Mouse (Mus musculus) liver, embryonic 12.5 days (tissue): ENCODE results near the gene Tbx21. TPM values are rescaled to one million over a fixed set of nuclear protein-coding genes. Genes with fewer than 3 reads are reported as not detected.

ENCODE experiments used
- ATAC-seq: fragments of 200-750 bp; cut with Nextera tagmentation; 2 replicates; pipeline ENCODE4 v1.8.0; 2017; ENCODE audit warnings: moderate number of reproducible peaks, mild to moderate bottlenecking, moderate library complexity
- H3K27ac ChIP-seq: fragments of 300-500 bp; sonication (generic); 2 replicates; pipeline ENCODE4 v1.5.1; 2016; ENCODE audit warnings: mild to moderate bottlenecking
- H3K27me3 ChIP-seq: fragments of 300-500 bp; sonication (generic); replicated peaks from 2 replicates; pipeline ENCODE4 v1.6.1; 2016; ENCODE audit warnings: mild to moderate bottlenecking, moderate library complexity
- H3K36me3 ChIP-seq: fragments of 300-500 bp; sonication (generic); 2 replicates; pipeline ENCODE4 v1.6.1; 2016; ENCODE audit warnings: mild to moderate bottlenecking, moderate library complexity
- H3K4me1 ChIP-seq: fragments of 300-500 bp; sonication (generic); 2 replicates; pipeline ENCODE4 v1.6.1; 2016
- H3K4me2 ChIP-seq: fragments of 300-500 bp; sonication (generic); 2 replicates; pipeline ENCODE4 v1.6.1; 2016; ENCODE audit warnings: mild to moderate bottlenecking, moderate library complexity
- H3K4me3 ChIP-seq: fragments of 300-500 bp; sonication (generic); 2 replicates; pipeline ENCODE4 v1.5.1; 2016; ENCODE audit warnings: mild to moderate bottlenecking, moderate library complexity
- H3K9ac ChIP-seq: fragments of 300-500 bp; sonication (generic); 2 replicates; pipeline ENCODE4 v1.6.1; 2016; ENCODE audit warnings: mild to moderate bottlenecking, moderate library complexity
- H3K9me3 ChIP-seq: fragments of 300-500 bp; sonication (generic); replicated peaks from 2 replicates; pipeline ENCODE4 v1.6.1; 2016; ENCODE audit warnings: mild to moderate bottlenecking, moderate library complexity
- WGBS: fragments of 180-500 bp; shearing (Covaris S2); methylation state at CpG from one replicate; pipeline ENCODE4 v1.1.7; 2016; ENCODE audit not compliant: insufficient replicate concordance; 5-methylcytosine and 5-hydroxymethylcytosine counted together
- polyA plus RNA-seq: library from polyadenylated mRNA; unstranded; fragments of >200 nt; fragmentation: Nextera tagmentation; extraction: Ambion mirVana; gene quantifications from 2 replicates; pipeline ENCODE4 v1.2.1, GENCODE M21; 2016

Tbx21 gene
- polyA plus RNA-seq, 1 experiment from 2014 or later, result not detected

- WGBS, result 47% methylated on average over 10 of the region's 10 CpGs
- ATAC-seq, result no peak
These were observed 11.7 kb downstream of the Tbx21 start for GRCm38 (mm10) chr11:97103163-97104090.

GRCm38 (mm10) chr11:97101722-97102121 is 13.4 kb downstream of the Tbx21 start:
- no peak for ATAC-seq
- Histone ChIP-seq H3K4me1 (peaks cover 3% of the 10 kb centered on the region; the same call in 1 of the 2 replicates), H3K4me3 (no peak overlapping the region), H3K9me3 (no peaks in the 10 kb centered on the region), H3K9ac (no peak overlapping the region), H3K27me3 (peaks cover 58% of the 10 kb centered on the region), H3K4me2 (no peak overlapping the region), H3K36me3 (no peaks in the 10 kb centered on the region), H3K27ac (no peak overlapping the region)
- 19% methylated on average over 9 of the region's 9 CpGs for WGBS

More at GRCm38 (mm10) chr11:97103163-97104090, 11.7 kb downstream of the Tbx21 start:
- Histone ChIP-seq H3K9ac (no peak overlapping the region), H3K36me3 (no peaks in the 10 kb centered on the region), H3K4me1 (peaks cover 3% of the 10 kb centered on the region; the same call in 1 of the 2 replicates), H3K4me3 (no peak overlapping the region), H3K9me3 (no peaks in the 10 kb centered on the region), H3K4me2 (no peak overlapping the region), H3K27me3 (peaks cover 48% of the 10 kb centered on the region), H3K27ac (no peak overlapping the region)

GRCm38 (mm10) chr11:97098791-97099190 is 16.3 kb downstream of the Tbx21 start:
- H3K4me2 ChIP-seq, result no peak overlapping the region

GRCm38 (mm10) chr11:97094600-97094999 is 20.5 kb downstream of the Tbx21 start:
- H3K4me3 ChIP-seq, result no peak overlapping the region
- H3K9ac ChIP-seq, result no peak overlapping the region
- H3K9me3 ChIP-seq, result no peaks in the 10 kb centered on the region
- ATAC-seq, result no peak
- H3K36me3 ChIP-seq, result no peaks in the 10 kb centered on the region
- peaks cover 70% of the 10 kb centered on the region for H3K27me3 ChIP-seq
- peaks cover 3% of the 10 kb centered on the region; the same call in 1 of the 2 replicates for H3K4me1 ChIP-seq
- no peak overlapping the region for H3K4me2 ChIP-seq
- no peak overlapping the region for H3K27ac ChIP-seq
- 53% methylated on average over 2 of the region's 2 CpGs for WGBS

More at GRCm38 (mm10) chr11:97098791-97099190, 16.3 kb downstream of the Tbx21 start:
- Histone ChIP-seq H3K4me3 (no peak overlapping the region), H3K36me3 (no peaks in the 10 kb centered on the region), H3K9ac (no peak overlapping the region), H3K9me3 (no peaks in the 10 kb centered on the region), H3K27ac (no peak overlapping the region), H3K27me3 (peaks cover 66% of the 10 kb centered on the region), H3K4me1 (peaks cover 3% of the 10 kb centered on the region; the same call in 1 of the 2 replicates)
- ATAC-seq, result peak; percentile 24; the same call in 1 of the 2 replicates
- WGBS, result 17% methylated on average over 18 of the region's 18 CpGs

GRCm38 (mm10) chr11:97086365-97086764 is 28.8 kb downstream of the Tbx21 start:
- Histone ChIP-seq H3K27ac (no peak overlapping the region), H3K4me2 (no peak overlapping the region), H3K36me3 (no peaks in the 10 kb centered on the region), H3K9ac (no peak overlapping the region), H3K27me3 (peaks cover 41% of the 10 kb centered on the region), H3K4me1 (no peaks in the 10 kb centered on the region), H3K4me3 (no peak overlapping the region), H3K9me3 (0 out of 2 replicates have a peak, but pooled peaks cover 6% of the 10 kb centered on the region)
- WGBS, result 41% methylated on average over 6 of the region's 6 CpGs
- no peak for ATAC-seq

- WGBS, result 75% methylated on average over 15 of the region's 15 CpGs
- no peak overlapping the region for H3K27ac ChIP-seq
- H3K36me3 ChIP-seq, result no peaks in the 10 kb centered on the region
- H3K27me3 ChIP-seq, result peaks cover 45% of the 10 kb centered on the region
- H3K4me1 ChIP-seq, result no peaks in the 10 kb centered on the region
- no peak for ATAC-seq
- H3K9me3 ChIP-seq, result 0 out of 2 replicates have a peak, but pooled peaks cover 6% of the 10 kb centered on the region
- no peak overlapping the region for H3K9ac ChIP-seq
- H3K4me2 ChIP-seq, result no peak overlapping the region
- no peak overlapping the region for H3K4me3 ChIP-seq
These were observed 30.2 kb downstream of the Tbx21 start for GRCm38 (mm10) chr11:97084821-97085505.

- WGBS, result 26% methylated on average over 22 of the region's 22 CpGs
- Histone ChIP-seq H3K4me2 (no peak overlapping the region), H3K4me3 (no peak overlapping the region), H3K4me1 (no peaks in the 10 kb centered on the region), H3K9ac (no peak overlapping the region), H3K27ac (no peak overlapping the region), H3K36me3 (no peaks in the 10 kb centered on the region), H3K9me3 (0 out of 2 replicates have a peak, but pooled peaks cover 2% of the 10 kb centered on the region), H3K27me3 (peaks cover 49% of the 10 kb centered on the region)
- no peak; the same call in 1 of the 2 replicates for ATAC-seq
These were observed 31.6 kb downstream of the Tbx21 start for GRCm38 (mm10) chr11:97083401-97084140.

GRCm38 (mm10) chr11:97082977-97083376 is 32.2 kb downstream of the Tbx21 start:
- Histone ChIP-seq H3K27ac (no peak overlapping the region), H3K36me3 (no peaks in the 10 kb centered on the region), H3K4me3 (no peak overlapping the region), H3K27me3 (peaks cover 49% of the 10 kb centered on the region), H3K4me2 (no peak overlapping the region), H3K4me1 (no peaks in the 10 kb centered on the region), H3K9ac (no peak overlapping the region), H3K9me3 (no peaks in the 10 kb centered on the region)
- no peak for ATAC-seq
- 32% methylated on average over 11 of the region's 11 CpGs for WGBS

GRCm38 (mm10) chr11:97080291-97080690 is 34.8 kb downstream of the Tbx21 start:
- Histone ChIP-seq H3K27ac (no peak overlapping the region), H3K27me3 (peaks cover 41% of the 10 kb centered on the region), H3K4me2 (no peak overlapping the region), H3K36me3 (no peaks in the 10 kb centered on the region), H3K4me3 (no peak overlapping the region), H3K9me3 (no peaks in the 10 kb centered on the region), H3K4me1 (no peaks in the 10 kb centered on the region), H3K9ac (no peak overlapping the region)
- WGBS, result 30% methylated on average over 9 of the region's 9 CpGs
- ATAC-seq, result no peak

GRCm38 (mm10) chr11:97078751-97079150 is 36.4 kb downstream of the Tbx21 start:
- 30% methylated on average over 4 of the region's 4 CpGs for WGBS
- Histone ChIP-seq H3K9ac (no peak overlapping the region), H3K4me3 (no peak overlapping the region), H3K36me3 (no peaks in the 10 kb centered on the region), H3K9me3 (no peaks in the 10 kb centered on the region), H3K4me2 (no peak overlapping the region), H3K27me3 (peaks cover 26% of the 10 kb centered on the region), H3K27ac (no peak overlapping the region), H3K4me1 (no peaks in the 10 kb centered on the region)
- ATAC-seq, result no peak

GRCm38 (mm10) chr11:97074235-97074634 is 40.9 kb downstream of the Tbx21 start:
- no peak overlapping the region for H3K27ac ChIP-seq
- H3K4me3 ChIP-seq, result no peak overlapping the region
- H3K9ac ChIP-seq, result no peak overlapping the region
- ATAC-seq, result no peak
- no peaks in the 10 kb centered on the region for H3K4me1 ChIP-seq
- H3K4me2 ChIP-seq, result no peak overlapping the region
- 47% methylated on average over 8 of the region's 8 CpGs for WGBS
- H3K27me3 ChIP-seq, result no peaks in the 10 kb centered on the region
- no peaks in the 10 kb centered on the region for H3K9me3 ChIP-seq
- H3K36me3 ChIP-seq, result no peaks in the 10 kb centered on the region
